Mouse (Mus musculus) CH12.LX (cell line): ENCODE measurements around the gene Vwa5b1. TPM values are rescaled to one million over a fixed set of nuclear protein-coding genes. Genes with fewer than 3 reads are reported as not detected.

Experiments used
- DNase-seq: peaks from one replicate; pipeline ENCODE4 v3.0.0-alpha.2; 2013; ENCODE audit errors: extremely low read depth
- H3K27ac ChIP-seq: 2 replicates; pipeline ENCODE4 v1.5.1; 2012; ENCODE audit warnings: low read depth, mild to moderate bottlenecking, control low read depth, moderate library complexity; ENCODE audit not compliant: insufficient read depth
- H3K27me3 ChIP-seq: replicated peaks from 2 replicates; pipeline ENCODE3; 2012; ENCODE audit warnings: inconsistent platforms
- H3K36me3 ChIP-seq, 2 experiments: replicated peaks in 1 of 2; 2 replicates each; pipeline versions ENCODE3 to v1.6.1; 2012; ENCODE audit warnings: inconsistent platforms in 1 of 2, low read length in 1 of 2, mild to moderate bottlenecking in 1 of 2, mixed read lengths in 1 of 2, moderate library complexity in 1 of 2; ENCODE audit not compliant: control insufficient read depth in 1 of 2, insufficient read depth in 1 of 2
- H3K4me1 ChIP-seq, 2 experiments: 2 replicates each; pipeline ENCODE4 v1.6.1; 2012; ENCODE audit warnings: inconsistent platforms in 1 of 2, moderate library complexity in 1 of 2; ENCODE audit not compliant: insufficient read depth in 2 of 2, control insufficient read depth in 1 of 2
- H3K4me2 ChIP-seq: 2 replicates; pipeline ENCODE4 v1.6.1; 2012; ENCODE audit warnings: low read depth, mild to moderate bottlenecking, control low read depth; ENCODE audit not compliant: poor library complexity, insufficient read depth, severe bottlenecking
- H3K4me3 ChIP-seq, 3 experiments: fragments of 150-350 bp in 1 of 3; sonication (generic) in 1 of 3; replicated peaks in 1 of 3; 2 replicates each; pipeline versions ENCODE3 to v1.5.1; 2011 to 2012; ENCODE audit warnings: low read depth in 2 of 3, low read length in 2 of 3, mild to moderate bottlenecking in 2 of 3, moderate library complexity in 2 of 3, control low read depth in 1 of 3, improper control_type of control experiment in 1 of 3, inconsistent platforms in 1 of 3, mixed read lengths in 1 of 3; ENCODE audit not compliant: poor library complexity in 1 of 3
- H3K79me2 ChIP-seq: replicated peaks from 2 replicates; pipeline ENCODE4 v1.6.1; 2012; ENCODE audit warnings: mild to moderate bottlenecking, moderate library complexity; ENCODE audit not compliant: control insufficient read depth, poor library complexity, insufficient read depth, severe bottlenecking; ENCODE audit errors: extremely low read depth
- H3K9ac ChIP-seq: 2 replicates; pipeline ENCODE4 v1.6.1; 2012; ENCODE audit warnings: low read depth, mild to moderate bottlenecking, control low read depth, moderate library complexity; ENCODE audit not compliant: insufficient read depth
- H3K9me3 ChIP-seq: replicated peaks from 2 replicates; pipeline ENCODE3; 2012; ENCODE audit warnings: low read length, inconsistent platforms, mixed read lengths
- CHD1 ChIP-seq: IDR thresholded peaks from 2 replicates; pipeline ENCODE4 v1.6.1; 2012; ENCODE audit warnings: low read depth, low read length, improper control_type of control experiment, inconsistent platforms
- CHD2 ChIP-seq: IDR thresholded peaks from 2 replicates; pipeline ENCODE4 v1.6.1; 2011; ENCODE audit warnings: low read length, improper control_type of control experiment
- E2F4 ChIP-seq: IDR thresholded peaks from 2 replicates; pipeline ENCODE4 v1.6.1; 2011; ENCODE audit warnings: low read depth, low read length, improper control_type of control experiment; ENCODE audit not compliant: insufficient replicate concordance
- EP300 ChIP-seq: IDR thresholded peaks from 2 replicates; pipeline ENCODE4 v1.6.1; 2011; ENCODE audit warnings: low read length, improper control_type of control experiment
- ETS1 ChIP-seq: conservative IDR thresholded peaks from 2 replicates; pipeline ENCODE4 v1.6.1; 2012; ENCODE audit warnings: low read depth, mild to moderate bottlenecking, inconsistent platforms, low read length, improper control_type of control experiment, moderate library complexity
- GABPA ChIP-seq: IDR thresholded peaks from 2 replicates; pipeline ENCODE4 v1.6.1; 2012; ENCODE audit warnings: low read depth, low read length, improper control_type of control experiment, inconsistent platforms; ENCODE audit not compliant: insufficient replicate concordance
- JUND ChIP-seq: conservative IDR thresholded peaks from 2 replicates; pipeline ENCODE4 v1.6.1; 2011; ENCODE audit warnings: low read depth, low read length, improper control_type of control experiment
- KAT2A ChIP-seq: IDR thresholded peaks from 2 replicates; pipeline ENCODE4 v1.6.1; 2012; ENCODE audit warnings: low read length, improper control_type of control experiment, inconsistent platforms; ENCODE audit not compliant: insufficient replicate concordance
- MAFK ChIP-seq: IDR thresholded peaks from 2 replicates; pipeline ENCODE4 v1.6.1; 2011; ENCODE audit warnings: low read length, improper control_type of control experiment; ENCODE audit not compliant: insufficient replicate concordance
- MAX ChIP-seq: IDR thresholded peaks from 2 replicates; pipeline ENCODE4 v1.6.1; 2011; ENCODE audit warnings: low read length, improper control_type of control experiment
- MXI1 ChIP-seq: IDR thresholded peaks from 2 replicates; pipeline ENCODE4 v1.6.1; 2011; ENCODE audit warnings: mild to moderate bottlenecking, low read depth, low read length, improper control_type of control experiment
- MYC ChIP-seq: IDR thresholded peaks from 2 replicates; pipeline ENCODE4 v1.6.1; 2011; ENCODE audit warnings: low read depth, mild to moderate bottlenecking, improper control_type of control experiment, low read length
- NELFE ChIP-seq: IDR thresholded peaks from 2 replicates; pipeline ENCODE4 v1.6.1; 2011; ENCODE audit warnings: low read depth, low read length, improper control_type of control experiment
- NRF1 ChIP-seq: IDR thresholded peaks from 2 replicates; pipeline ENCODE4 v1.6.1; 2014; ENCODE audit warnings: low read depth, mild to moderate bottlenecking, inconsistent platforms, low read length, improper control_type of control experiment, moderate library complexity
- PAX5 ChIP-seq: IDR thresholded peaks from 2 replicates; pipeline ENCODE4 v1.6.1; 2012; ENCODE audit warnings: low read length, inconsistent platforms, mixed read lengths
- POLR2AphosphoS2 ChIP-seq: IDR thresholded peaks from 2 replicates; pipeline ENCODE4 v1.6.1; 2011; ENCODE audit warnings: low read depth, low read length, improper control_type of control experiment
- RAD21 ChIP-seq: IDR thresholded peaks from 2 replicates; pipeline ENCODE4 v1.6.1; 2011; ENCODE audit warnings: low read depth, mild to moderate bottlenecking, low read length, improper control_type of control experiment, moderate library complexity
- RCOR1 ChIP-seq: conservative IDR thresholded peaks from 2 replicates; pipeline ENCODE4 v1.6.1; 2012; ENCODE audit warnings: low read depth, mild to moderate bottlenecking, inconsistent platforms, low read length, improper control_type of control experiment
- SIN3A ChIP-seq: IDR thresholded peaks from 2 replicates; pipeline ENCODE4 v1.6.1; 2012; ENCODE audit warnings: low read length, improper control_type of control experiment, inconsistent platforms
- SMC3 ChIP-seq: IDR thresholded peaks from 2 replicates; pipeline ENCODE4 v1.6.1; 2011; ENCODE audit warnings: low read depth, low read length, improper control_type of control experiment
- TCF12 ChIP-seq: IDR thresholded peaks from 2 replicates; pipeline ENCODE4 v1.6.1; 2014; ENCODE audit warnings: low read depth, mild to moderate bottlenecking, inconsistent platforms, low read length, improper control_type of control experiment
- USF1 ChIP-seq: IDR thresholded peaks from 2 replicates; pipeline ENCODE4 v1.6.1; 2014; ENCODE audit warnings: low read depth, mild to moderate bottlenecking, inconsistent platforms, low read length, improper control_type of control experiment
- USF2 ChIP-seq: conservative IDR thresholded peaks from 2 replicates; pipeline ENCODE4 v1.6.1; 2011; ENCODE audit warnings: low read depth, low read length, improper control_type of control experiment
- ZMIZ1 ChIP-seq: IDR thresholded peaks from 2 replicates; pipeline ENCODE4 v1.6.1; 2012; ENCODE audit warnings: low read depth, mild to moderate bottlenecking, inconsistent platforms, low read length, improper control_type of control experiment
- ZNF384 ChIP-seq: IDR thresholded peaks from 2 replicates; pipeline ENCODE4 v1.6.1; 2012; ENCODE audit warnings: low read depth, low read length, improper control_type of control experiment, inconsistent platforms
- dilution Hi-C: fragments of 300-500 bp; cut with MboI; formaldehyde crosslinking; loops from 2 replicates; pipeline ENCODE4 v1.14.3; 2020; ENCODE audit warnings: low sequenced_read_pairs; ENCODE audit not compliant: extremely low pct_unique_long_range_greater_than_20kb, extremely low pct_ligation_motif_present
- in situ Hi-C: fragments of 300-500 bp; cut with MboI; formaldehyde crosslinking; loops from 3 replicates; pipeline ENCODE4 v1.14.3; 2019; ENCODE audit warnings: low sequenced_read_pairs, low pct_ligation_motif_present, low pct_unique_long_range_greater_than_20kb, mixed read lengths
- polyA plus RNA-seq: library from polyadenylated mRNA; unstranded; fragments of >175 nt; gene quantifications from 2 replicates; pipeline ENCODE4 v1.2.1, GENCODE M21; 2012; ENCODE audit warnings: low read depth; ENCODE audit not compliant: insufficient read length
- total RNA-seq, 2 experiments: library from RNA; depleted of rRNA; stranded (reverse); fragments of 300-350 nt in 1 of 2; fragments of >200 nt in 1 of 2; gene quantifications; 2 replicates each; pipeline ENCODE4 v1.2.3; 2012 to 2014

The Vwa5b1 gene
- total and polyA plus RNA-seq, 3 experiments: not detected

DNA sequence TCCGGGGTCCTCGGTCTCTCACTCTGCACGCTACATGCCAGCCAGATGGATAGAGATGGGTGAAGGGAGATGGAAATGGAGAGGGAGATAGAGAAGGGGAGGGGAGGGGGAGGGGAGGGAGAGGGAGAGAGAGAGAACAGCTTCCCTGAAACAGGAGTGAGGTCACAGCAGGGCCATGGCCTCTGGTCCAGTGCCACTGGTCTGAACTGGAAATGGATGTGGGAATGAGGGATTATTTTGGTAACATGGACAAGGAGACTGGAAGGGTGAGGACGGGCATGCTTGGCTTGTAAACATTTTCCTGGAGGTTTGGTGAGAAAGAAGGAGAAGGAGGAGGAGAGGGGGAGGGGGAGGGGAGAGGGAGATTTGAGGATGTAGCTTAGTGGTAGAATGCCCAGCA, 59.0 kb downstream of the Vwa5b1 start:
- no peak overlapping the region for H3K9ac ChIP-seq
- no peak overlapping the region for H3K27ac ChIP-seq
- H3K79me2 ChIP-seq: no peaks in the 10 kb centered on the region
- peaks cover 71% of the 10 kb centered on the region for H3K27me3 ChIP-seq
- H3K4me3 ChIP-seq: no peak overlapping the region
- no peak overlapping the region for H3K4me2 ChIP-seq
- peaks cover 4% of the 10 kb centered on the region for H3K9me3 ChIP-seq
- DNase-seq: no peak
- H3K4me1 ChIP-seq: peaks cover 8 to 9% of the 10 kb centered on the region in 2 experiments; a peak in 2 of 4 replicates
- no peak for TF ChIP-seq JUND
- no peak for TF ChIP-seq MAX
- no peak for TF ChIP-seq CHD2
- TF ChIP-seq SIN3A: no peak
- no peak for TF ChIP-seq ZNF384
- TF ChIP-seq RAD21: no peak
- no peak for TF ChIP-seq RCOR1
- no peak for TF ChIP-seq MYC
- TF ChIP-seq PAX5: no peak
- no peak for TF ChIP-seq TCF12
- TF ChIP-seq GABPA: no peak
- TF ChIP-seq USF1: no peak
- TF ChIP-seq EP300: no peak
- no peak for TF ChIP-seq MAFK
- no peak for TF ChIP-seq NRF1
- TF ChIP-seq E2F4: no peak
- dilution Hi-C loops: no loop called here
- in situ Hi-C loops: no loop called here
- no peaks in the 10 kb centered on the region for H3K36me3 ChIP-seq

DNA sequence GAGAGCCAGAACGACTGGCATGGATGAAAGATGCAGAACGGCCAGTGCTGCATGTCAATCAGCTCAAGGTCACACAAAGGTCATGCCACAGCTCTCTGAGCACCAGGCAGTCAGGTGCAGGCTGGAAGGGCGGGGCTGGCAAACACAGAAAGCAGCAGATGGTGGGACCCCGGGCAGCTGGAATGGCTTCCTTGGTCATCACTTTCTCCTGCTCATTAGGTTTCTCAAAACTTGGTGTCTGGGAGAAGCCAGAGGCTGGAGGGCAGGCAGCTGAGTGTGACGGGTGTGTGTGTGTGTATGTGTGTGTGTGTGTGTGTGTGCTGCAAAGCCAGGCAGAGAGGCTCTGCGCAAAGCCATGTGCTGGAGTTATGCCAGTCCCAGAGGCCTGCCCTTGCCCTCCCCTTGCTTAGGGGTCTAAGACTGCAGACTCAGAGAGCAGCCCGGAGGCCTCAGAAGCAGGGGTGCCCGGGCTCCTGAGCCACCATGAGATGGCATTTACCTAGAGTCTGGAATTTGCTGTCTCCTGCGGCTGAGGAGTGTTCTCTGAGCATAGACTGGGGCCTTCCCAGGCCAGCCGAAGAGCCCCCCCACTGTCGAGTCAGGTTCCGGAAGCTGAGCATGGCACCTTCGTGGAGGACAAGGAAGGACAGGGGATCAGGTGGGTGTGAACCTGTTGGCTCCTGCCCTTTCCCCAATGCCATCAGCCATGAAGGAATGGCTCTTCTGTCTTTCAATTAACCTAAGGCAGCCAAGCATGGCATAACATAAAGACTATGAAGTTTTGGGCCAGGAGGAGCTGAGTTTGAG, 60.7 kb downstream of the Vwa5b1 start:
- H3K4me2 ChIP-seq: no peak overlapping the region
- no peaks in the 10 kb centered on the region for H3K36me3 ChIP-seq
- in situ Hi-C loops: no loop called here
- TF ChIP-seq USF2 (no peak), TCF12 (no peak), ETS1 (no peak), MXI1 (no peak), SIN3A (no peak), KAT2A (no peak), USF1 (no peak), NRF1 (no peak), ZMIZ1 (no peak), POLR2AphosphoS2 (no peak), CHD1 (no peak), NELFE (no peak), JUND (no peak), MAFK (no peak), SMC3 (no peak)
- H3K9ac ChIP-seq: no peak overlapping the region
- no peak overlapping the region for H3K4me3 ChIP-seq
- peaks cover 4% of the 10 kb centered on the region for H3K9me3 ChIP-seq
- peaks cover 8 to 9% of the 10 kb centered on the region in 2 experiments; a peak in 2 of 4 replicates for H3K4me1 ChIP-seq
- H3K27me3 ChIP-seq: peaks cover 71% of the 10 kb centered on the region
- dilution Hi-C loops: no loop called here
- H3K79me2 ChIP-seq: no peaks in the 10 kb centered on the region
- DNase-seq: peak; percentile 6
- H3K27ac ChIP-seq: no peak overlapping the region
